Mouse (Mus musculus): Measurements from ENCODE around the gene Commd1.

Commd1 gene

GRCm38 (mm10) chr11:22950131-22950530 lies 32.1 kb downstream of the Commd1 start:
- no peak for DNase-seq (ENCODE audit: low read depth, low spot score)

- DNase-seq (ENCODE audit: low read depth, low spot score): no peak
Measured at GRCm38 (mm10) chr11:22949101-22949500, 33.1 kb downstream of the Commd1 start.

- DNase-seq (ENCODE audit: low read depth, low spot score): no peak
Measured at GRCm38 (mm10) chr11:22938983-22939382, 43.2 kb downstream of the Commd1 start.

- DNase-seq (ENCODE audit: low read depth, low spot score): no peak
Measured at GRCm38 (mm10) chr11:22937716-22938316, 44.4 kb downstream of the Commd1 start.

- peak; percentile 26 for DNase-seq (ENCODE audit: low read depth, low spot score)
Measured at GRCm38 (mm10) chr11:22936446-22937125, 45.6 kb downstream of the Commd1 start.

GRCm38 (mm10) chr11:22932167-22932566 lies 50.0 kb downstream of the Commd1 start:
- DNase-seq (ENCODE audit: low read depth, low spot score): no peak

- no peak for DNase-seq (ENCODE audit: low read depth, low spot score)
Measured at GRCm38 (mm10) chr11:22931320-22931905, 50.8 kb downstream of the Commd1 start.

- DNase-seq (ENCODE audit: low read depth, low spot score): no peak
Measured at GRCm38 (mm10) chr11:22930129-22930528, 52.1 kb downstream of the Commd1 start.

- no peak for DNase-seq (ENCODE audit: low read depth, low spot score)
Measured at GRCm38 (mm10) chr11:22928586-22929169, 53.5 kb downstream of the Commd1 start.

- DNase-seq (ENCODE audit: low read depth, low spot score): no peak
Measured at GRCm38 (mm10) chr11:22923606-22924005, 58.6 kb downstream of the Commd1 start.

GRCm38 (mm10) chr11:22922546-22922945 lies 59.6 kb downstream of the Commd1 start:
- DNase-seq (ENCODE audit: low read depth, low spot score): no peak

- DNase-seq (ENCODE audit: low read depth, low spot score): no peak
Measured at GRCm38 (mm10) chr11:22919336-22919735, 62.8 kb downstream of the Commd1 start.

- DNase-seq (ENCODE audit: low read depth, low spot score): no peak
Measured at GRCm38 (mm10) chr11:22917786-22918185, 64.4 kb downstream of the Commd1 start.

GRCm38 (mm10) chr11:22913744-22914143 lies 68.4 kb downstream of the Commd1 start:
- no peak for DNase-seq (ENCODE audit: low read depth, low spot score)

- no peak for DNase-seq (ENCODE audit: low read depth, low spot score)
Measured at GRCm38 (mm10) chr11:22911831-22912230, 70.4 kb downstream of the Commd1 start.

GRCm38 (mm10) chr11:22906453-22906865 lies 75.7 kb downstream of the Commd1 start:
- DNase-seq (ENCODE audit: low read depth, low spot score): no peak

- DNase-seq (ENCODE audit: low read depth, low spot score): no peak
Measured at GRCm38 (mm10) chr11:22902923-22903322, 79.3 kb downstream of the Commd1 start.

GRCm38 (mm10) chr11:22900041-22900440 lies 82.1 kb downstream of the Commd1 start:
- DNase-seq (ENCODE audit: low read depth, low spot score): no peak

- no peak for DNase-seq (ENCODE audit: low read depth, low spot score)
Measured at GRCm38 (mm10) chr11:22897642-22898041, 84.5 kb downstream of the Commd1 start.

GRCm38 (mm10) chr11:22897127-22897526 lies 85.1 kb downstream of the Commd1 start:
- no peak for DNase-seq (ENCODE audit: low read depth, low spot score)

- no peak for DNase-seq (ENCODE audit: low read depth, low spot score)
Measured at GRCm38 (mm10) chr11:22893075-22893474, 89.1 kb downstream of the Commd1 start.

GRCm38 (mm10) chr11:22892466-22892865 lies 89.7 kb downstream of the Commd1 start:
- DNase-seq (ENCODE audit: low read depth, low spot score): no peak

GRCm38 (mm10) chr11:22891876-22892275 lies 90.3 kb downstream of the Commd1 start:
- DNase-seq (ENCODE audit: low read depth, low spot score): no peak
